Mouse (Mus musculus) liver, adult 2 months (tissue): Measurements from ENCODE around the gene Tenm2.

ENCODE experiments used
- CTCF ChIP-seq: fragments of 200-500 bp; IDR thresholded peaks from 2 replicates; pipeline ENCODE4 v1.5.1; 2011; ENCODE audit warnings: low read depth, low read length, control low read depth
- POLR2A ChIP-seq: fragments of 200-500 bp; IDR thresholded peaks from 2 replicates; pipeline ENCODE4 v1.6.1; 2011; ENCODE audit warnings: low read length, control low read depth; ENCODE audit not compliant: insufficient read depth; ENCODE audit errors: extremely low read depth

- TF ChIP-seq CTCF (no peak), POLR2A (no peak)
Observed at GRCm38 (mm10) chr11:36264776-36265466, 970.8 kb downstream of the Tenm2 start.
